Mouse (Mus musculus): Measurements from ENCODE around the gene Ifi27. TPM values are rescaled to one million over a fixed set of nuclear protein-coding genes. Genes with fewer than 3 reads are reported as not detected.

The Ifi27 gene
- 37.2 and 44.0 TPM in 2 replicates for polyA plus RNA-seq (2015; fragmentation: Nextera tagmentation; extraction: Ambion mirVana)

DNA sequence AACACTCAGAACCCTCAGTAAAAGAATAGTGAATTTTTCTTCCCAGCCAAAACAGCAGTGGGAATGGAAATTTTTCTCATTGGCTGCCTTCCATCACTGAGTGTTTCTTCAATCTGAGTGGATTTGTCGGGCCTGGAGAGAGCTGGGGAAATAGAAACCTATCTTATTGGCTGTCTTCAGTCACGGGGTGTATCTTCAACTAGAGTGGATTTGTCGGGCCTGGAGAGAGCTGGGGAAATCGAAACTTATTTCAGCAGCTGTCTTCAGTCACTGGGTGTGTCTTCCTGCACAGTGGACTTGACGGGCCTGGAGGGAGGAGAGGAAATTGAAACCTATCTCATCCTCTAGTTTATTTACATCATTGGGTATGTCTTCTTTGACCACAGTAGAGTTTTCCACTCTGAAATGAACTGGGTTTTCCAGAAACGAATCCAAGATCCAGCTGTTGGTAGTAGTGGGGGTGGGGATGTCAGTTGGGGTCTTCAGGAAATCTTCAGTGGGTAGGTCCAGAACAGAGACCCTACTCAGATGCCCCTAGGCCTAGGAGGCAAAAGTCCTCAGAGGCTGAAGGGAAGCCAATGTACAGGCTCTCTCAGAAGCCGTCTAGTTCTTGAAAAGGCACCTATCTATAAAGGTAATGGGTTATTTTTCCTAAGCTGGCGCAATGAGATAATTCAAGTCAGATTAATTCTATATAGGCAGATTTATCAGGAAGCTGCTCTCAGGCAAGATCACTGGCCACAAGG is at the start of gene Ifi27:
Ifi27 (plus strand) TSS at position 226 of the 746 bp plus-strand sequence.
- Histone ChIP-seq H3K27me3 (ENCODE audit: insufficient read depth, low read length) (no peaks in the 10 kb centered on the region), H3K4me1 (ENCODE audit: insufficient read depth) (peaks cover 5% of the 10 kb centered on the region; the same call in 1 of the 2 replicates), H3K9me3 (ENCODE audit: low read length) (no peaks in the 10 kb centered on the region), H3K36me3 (replicated peaks; ENCODE audit: insufficient read depth, low read length) (0 out of 2 replicates have a peak, but pooled peaks cover 5% of the 10 kb centered on the region), H3K27ac (ENCODE audit: low read depth) (peak within 1 kb of the TSS; percentile 78), H3K9ac (replicated peaks) (peak within 1 kb of the TSS; percentile 28), H3K4me2 (ENCODE audit: low read depth, low read length) (peak within 1 kb of the TSS; percentile 62), H3K4me3 (ENCODE audit: low read depth, low read length) (peak within 1 kb of the TSS; percentile 31)
- WGBS (ENCODE audit: insufficient replicate concordance) = 42% methylated on average over 8 of the region's 8 CpGs
- DNase-seq = peak; percentile 58
- TF ChIP-seq EP300 (IDR thresholded peaks at IDR 0.05; ENCODE audit: low read depth) (no peak), CTCF (IDR thresholded peaks at IDR 0.05; ENCODE audit: low read depth) (no peak)
- peak; percentile 100 for ATAC-seq

- H3K4me1 ChIP-seq (ENCODE audit: insufficient read depth) = peaks cover 36% of the 10 kb centered on the region
- TF ChIP-seq EP300 (IDR thresholded peaks at IDR 0.05; ENCODE audit: low read depth) (no peak), CTCF (IDR thresholded peaks at IDR 0.05; ENCODE audit: low read depth) (peak; percentile 13; the same call in 1 of the 2 replicates)
- under 1% methylated on average over 57 of the region's 58 CpGs for WGBS (ENCODE audit: insufficient replicate concordance)
- H3K27ac ChIP-seq (ENCODE audit: low read depth) = peak within 1 kb of the TSS; percentile 81
- no peaks in the 10 kb centered on the region for H3K9me3 ChIP-seq (ENCODE audit: low read length)
- peaks cover 7% of the 10 kb centered on the region for H3K36me3 ChIP-seq (replicated peaks; ENCODE audit: insufficient read depth, low read length)
- H3K4me2 ChIP-seq (ENCODE audit: low read depth, low read length) = peak within 1 kb of the TSS; percentile 96
- H3K4me3 ChIP-seq (ENCODE audit: low read depth, low read length) = peak within 1 kb of the TSS; percentile 96
- ATAC-seq (peak; percentile 94), DNase-seq (peak; percentile 95)
- peak within 1 kb of the TSS; percentile 94 for H3K9ac ChIP-seq (replicated peaks)
- no peaks in the 10 kb centered on the region for H3K27me3 ChIP-seq (ENCODE audit: insufficient read depth, low read length)
Measured at GRCm38 (mm10) chr12:103388505-103389347, 45.3 kb upstream of the Ifi27 start, which contains the start of gene Otub2. Otub2 (plus strand) TSS chr12:103388682.

DNA sequence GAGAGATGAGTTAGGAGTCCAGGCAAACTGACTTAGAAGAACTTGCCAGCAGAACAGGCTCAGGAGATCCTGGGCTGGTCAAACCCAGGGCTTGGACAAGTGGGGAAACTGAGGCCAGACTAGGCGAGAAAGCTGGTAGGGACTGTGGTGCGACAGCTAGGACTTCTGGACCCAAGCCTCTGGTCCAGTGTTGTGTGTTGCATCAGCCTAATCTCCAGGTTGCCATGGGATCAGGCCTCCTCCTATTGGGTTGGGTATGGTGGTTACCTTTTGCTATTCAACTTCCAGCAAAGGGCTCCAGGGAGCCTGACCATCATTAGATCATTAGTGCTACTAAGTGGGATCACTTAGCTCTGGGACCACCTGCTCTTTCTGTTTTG is 44.7 kb upstream of the Ifi27 start:
- 50% methylated on average over 2 of the region's 2 CpGs for WGBS (ENCODE audit: insufficient replicate concordance)
- ATAC-seq (no peak), DNase-seq (peak; percentile 42)
- Histone ChIP-seq H3K4me3 (ENCODE audit: low read depth, low read length) (peak overlapping the region; percentile 96), H3K27me3 (ENCODE audit: insufficient read depth, low read length) (no peaks in the 10 kb centered on the region), H3K9me3 (ENCODE audit: low read length) (no peaks in the 10 kb centered on the region), H3K27ac (ENCODE audit: low read depth) (peak overlapping the region; percentile 81), H3K4me1 (ENCODE audit: insufficient read depth) (peaks cover 40% of the 10 kb centered on the region), H3K4me2 (ENCODE audit: low read depth, low read length) (peak overlapping the region; percentile 96), H3K9ac (replicated peaks) (peak overlapping the region; percentile 94), H3K36me3 (replicated peaks; ENCODE audit: insufficient read depth, low read length) (peaks cover 7% of the 10 kb centered on the region)
- no peak for TF ChIP-seq EP300 (IDR thresholded peaks at IDR 0.05; ENCODE audit: low read depth)
- TF ChIP-seq CTCF (IDR thresholded peaks at IDR 0.05; ENCODE audit: low read depth) = no peak

DNA sequence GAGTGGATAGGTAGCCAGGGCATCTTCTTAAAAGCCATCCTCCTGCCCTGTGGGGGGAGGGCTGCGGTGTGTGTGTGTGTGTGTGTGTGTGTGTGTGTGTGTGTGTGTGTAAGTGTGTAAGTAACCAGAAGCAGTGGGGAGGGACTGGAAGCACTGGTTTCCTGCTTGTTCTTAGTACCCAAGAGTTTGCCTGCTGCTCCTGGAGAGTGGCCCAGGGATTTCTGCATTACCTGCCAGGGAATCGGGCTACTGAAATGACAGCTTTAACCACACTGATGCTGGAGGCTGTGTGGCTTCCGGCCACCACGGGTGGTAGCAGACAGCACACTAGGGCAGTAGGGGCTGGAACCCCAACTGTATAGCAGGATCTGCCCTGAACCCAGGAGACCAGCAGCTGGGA is 44.0 kb upstream of the Ifi27 start:
- Histone ChIP-seq H3K4me1 (ENCODE audit: insufficient read depth) (peaks cover 40% of the 10 kb centered on the region), H3K27me3 (ENCODE audit: insufficient read depth, low read length) (no peaks in the 10 kb centered on the region), H3K36me3 (replicated peaks; ENCODE audit: insufficient read depth, low read length) (peaks cover 7% of the 10 kb centered on the region), H3K9me3 (ENCODE audit: low read length) (no peaks in the 10 kb centered on the region), H3K4me2 (ENCODE audit: low read depth, low read length) (peak overlapping the region; percentile 96), H3K9ac (replicated peaks) (peak overlapping the region; percentile 94), H3K4me3 (ENCODE audit: low read depth, low read length) (peak overlapping the region; percentile 96), H3K27ac (ENCODE audit: low read depth) (0 out of 2 replicates have a peak overlapping the region, but pooled peaks have one; percentile 34)
- WGBS (ENCODE audit: insufficient replicate concordance) = 65% methylated on average over 4 of the region's 4 CpGs
- no peak for ATAC-seq
- DNase-seq = no peak
- TF ChIP-seq EP300 (IDR thresholded peaks at IDR 0.05; ENCODE audit: low read depth) = no peak
- no peak for TF ChIP-seq CTCF (IDR thresholded peaks at IDR 0.05; ENCODE audit: low read depth)

GRCm38 (mm10) chr12:103391098-103391497 is 42.9 kb upstream of the Ifi27 start:
- Histone ChIP-seq H3K27me3 (ENCODE audit: insufficient read depth, low read length) (no peaks in the 10 kb centered on the region), H3K4me1 (ENCODE audit: insufficient read depth) (peaks cover 50% of the 10 kb centered on the region), H3K27ac (ENCODE audit: low read depth) (no peak overlapping the region), H3K4me2 (ENCODE audit: low read depth, low read length) (peak overlapping the region; percentile 96), H3K36me3 (replicated peaks; ENCODE audit: insufficient read depth, low read length) (peaks cover 7% of the 10 kb centered on the region), H3K9me3 (ENCODE audit: low read length) (no peaks in the 10 kb centered on the region), H3K4me3 (ENCODE audit: low read depth, low read length) (no peak overlapping the region), H3K9ac (replicated peaks) (0 out of 2 replicates have a peak overlapping the region, but pooled peaks have one; percentile 6)
- ATAC-seq (no peak), DNase-seq (no peak)
- TF ChIP-seq EP300 (IDR thresholded peaks at IDR 0.05; ENCODE audit: low read depth) = no peak
- no peak for TF ChIP-seq CTCF (IDR thresholded peaks at IDR 0.05; ENCODE audit: low read depth)
- 86% methylated on average over 7 of the region's 7 CpGs for WGBS (ENCODE audit: insufficient replicate concordance)

DNA sequence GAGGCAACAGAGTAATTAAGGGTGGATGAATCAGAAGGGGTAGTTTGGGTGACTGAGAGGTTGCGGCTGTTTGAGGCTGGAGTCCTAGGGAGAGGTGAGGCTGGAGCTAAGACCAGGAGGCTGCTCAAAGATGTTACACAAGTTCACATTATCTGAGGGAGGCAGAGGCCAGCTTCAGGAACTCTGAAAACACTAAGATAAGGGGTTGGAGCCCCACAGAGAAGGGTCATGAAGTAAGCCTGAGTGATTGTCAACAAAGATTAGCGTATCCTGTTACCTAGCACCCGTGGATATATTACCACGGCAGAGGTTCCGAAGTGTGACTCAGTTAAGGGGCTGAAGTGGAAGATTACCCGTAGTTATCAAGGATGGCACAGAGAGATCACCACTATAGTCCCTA is 40.5 kb upstream of the Ifi27 start:
- WGBS (ENCODE audit: insufficient replicate concordance) = 22% methylated on average over 6 of the region's 6 CpGs
- TF ChIP-seq CTCF (IDR thresholded peaks at IDR 0.05; ENCODE audit: low read depth) = no peak
- peak; percentile 97 for TF ChIP-seq EP300 (IDR thresholded peaks at IDR 0.05; ENCODE audit: low read depth)
- Histone ChIP-seq H3K9me3 (ENCODE audit: low read length) (no peaks in the 10 kb centered on the region), H3K27me3 (ENCODE audit: insufficient read depth, low read length) (no peaks in the 10 kb centered on the region), H3K9ac (replicated peaks) (peak overlapping the region; percentile 54), H3K4me2 (ENCODE audit: low read depth, low read length) (peak overlapping the region; percentile 96), H3K36me3 (replicated peaks; ENCODE audit: insufficient read depth, low read length) (peaks cover 9% of the 10 kb centered on the region), H3K4me1 (ENCODE audit: insufficient read depth) (peaks cover 50% of the 10 kb centered on the region), H3K4me3 (ENCODE audit: low read depth, low read length) (peak overlapping the region; percentile 20), H3K27ac (ENCODE audit: low read depth) (peak overlapping the region; percentile 88)
- ATAC-seq = peak; percentile 81
- peak; percentile 44 for DNase-seq
